Mouse (Mus musculus) kidney, postnatal 25 days (tissue): ENCODE measurements around the gene Rtn4rl1.
"Not testable (repeated sequence)": the region's sequence is repeated elsewhere in the genome, so short reads cannot be mapped to it uniquely, and the experiment has no call there.

Experiments
- DNase-seq, 2 experiments: peaks; one replicate each; pipeline ENCODE4 v3.0.0; 2021; ENCODE audit warnings: mixed read lengths in 2 of 2

Rtn4rl1 gene

GRCm38 (mm10) chr11:75166193-75166842 lies 27.3 kb upstream of the Rtn4rl1 start:
- peak in 1 of 2 experiments; percentile 64 for DNase-seq

- peak; percentile 60 to 85 for DNase-seq
Measured at GRCm38 (mm10) chr11:75166861-75167642, 26.5 kb upstream of the Rtn4rl1 start.

- peak; percentile 58 to 77 for DNase-seq
Measured at GRCm38 (mm10) chr11:75167643-75168589, 25.7 kb upstream of the Rtn4rl1 start.

- DNase-seq: peak; percentile 85 to 89
Measured at GRCm38 (mm10) chr11:75168590-75169361, 24.8 kb upstream of the Rtn4rl1 start.

GRCm38 (mm10) chr11:75169405-75170080 lies 24.0 kb upstream of the Rtn4rl1 start, which contains the start of gene Hic1:
TSS of gene Hic1 (minus strand) at chr11:75169519.
- DNase-seq: peak in 1 of 2 experiments; percentile 41

- DNase-seq: peak; percentile 95 to 99
Measured at GRCm38 (mm10) chr11:75170136-75170751, 23.3 kb upstream of the Rtn4rl1 start.

GRCm38 (mm10) chr11:75171186-75171865 lies 22.3 kb upstream of the Rtn4rl1 start:
- DNase-seq: peak in 1 of 2 experiments; percentile 47

GRCm38 (mm10) chr11:75172151-75173094 lies 21.2 kb upstream of the Rtn4rl1 start:
- DNase-seq: peak; percentile 47 to 72

- peak; percentile 91 to 92 for DNase-seq
Measured at GRCm38 (mm10) chr11:75173095-75173798, 20.3 kb upstream of the Rtn4rl1 start.

GRCm38 (mm10) chr11:75173799-75174165 lies 19.8 kb upstream of the Rtn4rl1 start:
- DNase-seq: no peak

GRCm38 (mm10) chr11:75174574-75174973 lies 19.0 kb upstream of the Rtn4rl1 start:
- DNase-seq: not testable (repeated sequence)

GRCm38 (mm10) chr11:75178011-75178410 lies 15.6 kb upstream of the Rtn4rl1 start:
- DNase-seq: no peak

- peak; percentile 89 to 94 for DNase-seq
Measured at GRCm38 (mm10) chr11:75178672-75179208, 14.8 kb upstream of the Rtn4rl1 start, which contains the start of gene Ovca2. TSS of gene Ovca2 (minus strand) at chr11:75178835.

- DNase-seq: no peak
Measured at GRCm38 (mm10) chr11:75183917-75184570, 9.5 kb upstream of the Rtn4rl1 start.

- no peak for DNase-seq
Measured at GRCm38 (mm10) chr11:75184573-75184972, 9.0 kb upstream of the Rtn4rl1 start.

- DNase-seq: no peak
Measured at GRCm38 (mm10) chr11:75184986-75185385, 8.6 kb upstream of the Rtn4rl1 start.

GRCm38 (mm10) chr11:75189713-75190370 lies 3.7 kb upstream of the Rtn4rl1 start:
- DNase-seq: no peak
